Mouse (Mus musculus): ENCODE data around the gene Pkdrej.

DNA sequence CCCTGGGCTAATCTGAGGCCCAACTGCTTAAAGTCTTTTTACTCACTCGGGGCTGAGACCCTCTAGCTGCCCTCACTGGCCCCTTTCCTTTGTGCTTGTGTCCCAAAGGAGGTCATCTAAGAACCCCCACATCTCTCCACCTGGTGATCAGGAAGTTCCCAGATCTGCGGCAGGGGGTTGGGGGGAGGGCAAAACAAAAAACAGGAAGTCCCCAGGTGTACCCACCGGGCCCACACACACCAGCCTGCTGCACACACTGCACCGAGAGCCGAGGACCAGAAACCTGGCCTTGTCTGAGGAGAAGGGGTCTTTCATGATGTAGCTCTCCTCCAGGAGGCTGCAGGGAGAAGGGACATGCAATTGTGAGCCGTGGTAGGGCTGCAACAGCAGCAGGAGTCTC, 13.5 kb downstream of the Pkdrej start:
- TF ChIP-seq CTCF (conservative IDR thresholded peaks at IDR 0.05; ENCODE audit: low read length) (no peak), NANOG (IDR thresholded peaks at IDR 0.05; ENCODE audit: borderline replicate concordance, low read length) (no peak)
